Mouse (Mus musculus) G1E (cell line): ENCODE measurements around the gene Trib2.

Experiments used
- CTCF ChIP-seq: IDR thresholded peaks from 2 replicates; pipeline ENCODE4 v1.5.1; 2012; ENCODE audit warnings: low read depth, low read length, inconsistent platforms, mixed read lengths
- GATA1 ChIP-seq: IDR thresholded peaks from 2 replicates; pipeline ENCODE4 v1.6.1; 2012; ENCODE audit warnings: borderline replicate concordance, low read length, inconsistent platforms, mixed read lengths
- GATA2 ChIP-seq: IDR thresholded peaks from 2 replicates; pipeline ENCODE4 v1.6.1; 2012; ENCODE audit warnings: low read depth, low read length, inconsistent platforms, borderline replicate concordance
- POLR2AphosphoS5 ChIP-seq: IDR thresholded peaks from 2 replicates; pipeline ENCODE4 v1.6.1; 2012; ENCODE audit warnings: low read depth, low read length, inconsistent platforms; ENCODE audit not compliant: insufficient replicate concordance
- TAL1 ChIP-seq: conservative IDR thresholded peaks from 2 replicates; pipeline ENCODE4 v1.6.1; 2012; ENCODE audit warnings: low read depth, low read length, inconsistent platforms, mixed read lengths

DNA sequence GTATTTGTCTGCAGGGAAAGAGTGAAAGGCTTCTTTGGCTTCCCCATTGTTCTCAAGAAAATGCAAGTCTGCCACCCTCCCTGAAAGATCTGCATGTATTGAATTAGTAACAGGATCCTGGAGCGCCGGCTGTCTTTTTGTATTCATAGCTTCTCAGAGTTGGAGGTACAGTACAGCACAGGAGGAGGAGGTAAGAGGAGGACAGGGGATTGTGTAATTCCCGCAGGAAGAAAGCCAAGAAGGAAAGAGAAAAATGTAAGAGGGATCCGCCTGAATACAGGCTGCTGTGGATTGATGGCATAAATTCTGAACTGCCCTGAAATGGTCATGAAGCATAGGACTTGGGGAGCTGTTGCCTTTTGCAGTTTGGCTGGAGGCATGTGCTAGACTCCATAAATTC lies 36.1 kb upstream of the Trib2 start:
- TF ChIP-seq GATA2 = no peak
- no peak for TF ChIP-seq CTCF
- TF ChIP-seq GATA1 = no peak
- TF ChIP-seq TAL1 = no peak
- TF ChIP-seq POLR2AphosphoS5 = no peak
